Mouse (Mus musculus): ENCODE data around the gene Blvrb. TPM values are rescaled to one million over a fixed set of nuclear protein-coding genes. Genes with fewer than 3 reads are reported as not detected.
A peak's percentile ranks its signal among the peaks of the same experiment; 100 is the strongest.

The Blvrb gene
- 10 to 100 TPM; 29.9 to 31.7 TPM for total RNA-seq (2021)
- polyA plus RNA-seq (2012; rRNA removed), result 41.7 and 46.2 TPM in 2 replicates
- long read RNA-seq, transcript Blvrb-201 (5 exons, 1,028 nt), result major isoform, 20 of 24 reads
- long read RNA-seq, partial matches to known transcripts, result 3 of 24 reads
- long read RNA-seq, other reads (novel, unspliced or antisense), result 1 of 24 reads

DNA sequence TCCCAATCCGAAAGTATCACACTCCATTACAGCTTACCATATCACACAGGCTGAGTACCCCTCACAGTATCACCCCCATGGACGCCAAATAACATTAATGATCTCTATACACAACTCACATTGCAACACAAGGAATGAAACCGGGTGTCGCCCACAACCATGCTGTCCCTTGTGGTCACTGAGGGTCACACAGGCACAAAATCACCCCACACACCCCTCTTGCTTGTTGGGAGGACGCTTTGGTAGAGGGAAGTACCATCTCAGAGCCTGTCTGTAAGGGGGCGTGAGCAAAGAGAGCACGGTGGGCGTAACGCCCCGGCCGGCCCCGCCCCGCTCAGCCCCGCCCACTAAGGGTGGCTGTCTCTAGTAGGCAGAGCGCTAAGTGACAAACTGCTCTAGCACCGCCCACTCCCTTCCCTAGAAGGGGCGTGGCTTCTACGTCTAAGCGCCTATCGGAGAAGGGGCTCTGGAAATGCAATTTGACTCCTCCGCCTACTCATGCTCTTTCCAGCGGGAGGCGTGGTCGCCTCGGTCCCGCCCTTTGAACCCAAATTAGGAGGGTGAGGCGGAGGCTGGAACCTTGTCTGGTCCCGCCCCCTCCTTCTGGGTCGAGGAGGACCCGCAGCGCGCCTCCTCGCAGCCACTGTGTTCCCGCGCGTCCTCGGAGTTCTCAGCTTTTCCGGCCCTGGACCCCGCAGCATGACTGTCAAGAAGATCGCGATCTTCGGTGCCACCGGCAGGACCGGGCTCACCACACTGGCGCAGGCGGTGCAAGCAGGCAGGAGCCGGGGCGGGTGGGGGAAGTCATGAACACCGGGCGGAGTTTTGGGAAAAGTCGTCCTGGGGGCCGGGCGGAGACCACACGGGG, at the start of gene Blvrb, which contains the start of gene Sptbn4:
Gene Blvrb, plus strand, starts transcription at position 560 of the 868 bp plus-strand sequence.
Gene Sptbn4, minus strand, starts transcription at position 268 of the 868 bp plus-strand sequence.
- TF ChIP-seq POLR2A (IDR thresholded peaks at IDR 0.05; ENCODE audit: insufficient read depth, low read depth, low read length) (peak; percentile 85), EP300 (IDR thresholded peaks at IDR 0.05; ENCODE audit: insufficient read depth, low read depth, low read length) (peak; percentile 15; the same call in 1 of the 2 replicates), CTCF (IDR thresholded peaks at IDR 0.05) (peak; percentile 61)
- H3K4me1 ChIP-seq (ENCODE audit: control insufficient read depth, insufficient read depth, low read length), result peaks cover 9% of the 10 kb centered on the region
- H3K36me3 ChIP-seq (ENCODE audit: control insufficient read depth, insufficient read depth, low read length), result no peaks in the 10 kb centered on the region
- H3K27ac ChIP-seq, result peak within 1 kb of the TSS; percentile 69
- H3K79me2 ChIP-seq (replicated peaks; ENCODE audit: control insufficient read depth, insufficient read depth, low read length), result no peaks in the 10 kb centered on the region
- H3K27me3 ChIP-seq (ENCODE audit: control insufficient read depth, insufficient read depth, low read length), result no peaks in the 10 kb centered on the region; the same call in 1 of the 2 replicates
- DNase-seq, result peak; percentile 97 to 99
- peak within 1 kb of the TSS; percentile 76 for H3K9ac ChIP-seq (ENCODE audit: low read depth, low read length)
- intact Hi-C loops (cut with DNase I), result loop anchor here (1.0 to 5.0 kb wide), 5 partner anchors 25 to 111 kb away; partner anchors contain the start of genes Gm20479, Ltbp4 and Shkbp1
- WGBS, result 1% methylated on average over 54 of the region's 54 CpGs
- H3K4me3 ChIP-seq, result peak within 1 kb of the TSS; percentile 74

DNA sequence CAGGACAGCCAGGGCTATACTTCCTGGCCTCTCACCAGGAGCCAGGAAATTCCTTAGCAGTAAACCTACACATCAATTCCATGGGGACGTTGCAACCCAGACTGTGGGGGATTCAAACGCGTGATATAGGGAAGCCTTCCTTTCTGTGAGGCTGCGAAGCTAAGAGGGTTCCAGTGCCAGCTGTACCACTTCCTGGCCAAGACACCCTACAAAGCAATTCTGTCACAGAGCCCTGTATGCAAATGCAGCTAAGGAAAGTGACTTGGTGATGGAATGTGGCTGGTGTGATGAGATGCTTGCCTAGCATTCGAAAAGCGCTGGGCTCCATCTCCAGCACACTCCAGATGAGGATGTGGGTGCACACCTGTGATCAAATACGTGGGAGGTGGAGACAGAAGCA, 47.2 kb upstream of the Blvrb start:
- H3K27me3 ChIP-seq (ENCODE audit: control insufficient read depth, insufficient read depth, low read length), result peaks cover 16% of the 10 kb centered on the region
- no peak for DNase-seq

DNA sequence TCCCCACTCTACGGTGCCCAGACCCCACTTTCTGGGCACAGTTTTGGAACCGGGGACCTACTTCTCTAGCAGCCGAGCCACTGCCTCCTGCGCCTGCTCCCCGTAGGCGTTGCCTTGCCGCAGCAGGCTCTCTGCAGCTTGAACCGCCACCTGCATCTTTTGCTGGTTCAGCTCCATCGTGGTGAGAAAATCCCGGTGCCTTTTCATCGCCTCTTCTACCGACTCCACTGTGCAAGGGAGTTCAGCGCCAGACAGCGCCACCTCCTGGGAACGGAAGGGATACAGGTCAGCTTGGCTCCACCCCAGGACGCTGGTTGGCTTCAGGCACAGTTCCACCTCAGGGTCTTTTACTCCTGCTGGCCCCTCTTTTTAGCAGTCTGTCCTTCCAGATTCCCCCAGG, 45.1 kb upstream of the Blvrb start:
- peaks cover 9% of the 10 kb centered on the region; the same call in 1 of the 2 replicates for H3K27me3 ChIP-seq (ENCODE audit: control insufficient read depth, insufficient read depth, low read length)
- peak; percentile 32 to 66 for DNase-seq
- no peaks in the 10 kb centered on the region for H3K36me3 ChIP-seq (ENCODE audit: control insufficient read depth, insufficient read depth, low read length)
- intact Hi-C loops (cut with DNase I), result no loop called here
- H3K27ac ChIP-seq, result no peak overlapping the region
- H3K9ac ChIP-seq (ENCODE audit: low read depth, low read length), result no peak overlapping the region
- peak; percentile 75 for TF ChIP-seq CTCF (IDR thresholded peaks at IDR 0.05)
- TF ChIP-seq EP300 (IDR thresholded peaks at IDR 0.05; ENCODE audit: insufficient read depth, low read depth, low read length), result no peak
- no peak for TF ChIP-seq POLR2A (IDR thresholded peaks at IDR 0.05; ENCODE audit: insufficient read depth, low read depth, low read length)
- no peaks in the 10 kb centered on the region for H3K79me2 ChIP-seq (replicated peaks; ENCODE audit: control insufficient read depth, insufficient read depth, low read length)
- WGBS, result 10% methylated on average over 16 of the region's 16 CpGs
- H3K4me1 ChIP-seq (ENCODE audit: control insufficient read depth, insufficient read depth, low read length), result no peaks in the 10 kb centered on the region
- H3K4me3 ChIP-seq, result no peak overlapping the region

More for the DNA sequence above, 47.2 kb upstream of the Blvrb start:
- no peak overlapping the region for H3K9ac ChIP-seq (ENCODE audit: low read depth, low read length)
- intact Hi-C loops (cut with DNase I), result no loop called here
- no peaks in the 10 kb centered on the region for H3K4me1 ChIP-seq (ENCODE audit: control insufficient read depth, insufficient read depth, low read length)
- H3K79me2 ChIP-seq (replicated peaks; ENCODE audit: control insufficient read depth, insufficient read depth, low read length), result no peaks in the 10 kb centered on the region
- H3K27ac ChIP-seq, result no peak overlapping the region
- H3K36me3 ChIP-seq (ENCODE audit: control insufficient read depth, insufficient read depth, low read length), result no peaks in the 10 kb centered on the region
- TF ChIP-seq EP300 (IDR thresholded peaks at IDR 0.05; ENCODE audit: insufficient read depth, low read depth, low read length) (no peak), CTCF (IDR thresholded peaks at IDR 0.05) (no peak), POLR2A (IDR thresholded peaks at IDR 0.05; ENCODE audit: insufficient read depth, low read depth, low read length) (no peak)
- 59% methylated on average over 7 of the region's 7 CpGs for WGBS
- no peak overlapping the region for H3K4me3 ChIP-seq

DNA sequence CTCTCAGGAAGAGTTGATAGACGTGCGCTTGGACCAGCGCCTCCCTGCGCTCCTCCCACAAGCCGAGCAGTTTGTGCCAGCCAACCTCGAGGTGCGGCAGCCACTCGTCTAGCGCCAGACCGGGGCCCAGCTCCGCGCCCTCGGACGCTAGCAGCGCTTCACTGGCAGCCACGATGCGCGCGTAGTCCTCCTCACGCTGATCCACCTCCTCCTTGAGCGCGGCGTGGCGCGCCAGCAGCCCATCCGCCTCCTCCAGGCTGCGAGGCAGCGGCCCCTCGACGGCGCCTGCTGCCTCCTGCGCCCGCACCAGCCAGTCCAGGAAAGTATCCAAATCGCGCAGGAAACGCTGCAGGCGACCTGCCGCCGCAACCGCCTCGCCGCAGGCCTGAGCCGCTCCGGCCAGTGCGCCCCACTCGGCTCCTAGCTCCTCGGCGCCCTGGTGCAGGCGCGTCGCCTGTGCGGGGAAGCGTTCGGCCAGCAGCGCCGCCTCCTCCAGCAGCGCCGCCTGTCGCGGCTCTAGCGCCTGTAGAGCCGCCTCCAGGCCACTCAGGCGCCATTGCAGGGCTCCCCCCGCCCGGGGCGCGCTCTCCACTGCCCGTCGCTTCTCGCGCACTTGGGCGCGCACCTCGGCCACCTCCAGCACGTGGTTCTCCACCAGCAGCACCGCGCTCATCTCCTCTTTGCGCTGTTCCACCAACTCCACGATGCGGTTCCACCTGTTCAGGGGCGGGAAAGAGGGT, 43.4 kb upstream of the Blvrb start:
- Histone ChIP-seq H3K4me3 (no peak overlapping the region), H3K4me1 (ENCODE audit: control insufficient read depth, insufficient read depth, low read length) (no peaks in the 10 kb centered on the region), H3K27ac (no peak overlapping the region), H3K27me3 (ENCODE audit: control insufficient read depth, insufficient read depth, low read length) (peaks cover 9% of the 10 kb centered on the region; the same call in 1 of the 2 replicates), H3K9ac (ENCODE audit: low read depth, low read length) (no peak overlapping the region), H3K79me2 (replicated peaks; ENCODE audit: control insufficient read depth, insufficient read depth, low read length) (no peaks in the 10 kb centered on the region), H3K36me3 (ENCODE audit: control insufficient read depth, insufficient read depth, low read length) (no peaks in the 10 kb centered on the region)
- WGBS, result 6% methylated on average over 81 of the region's 81 CpGs
- peak in 1 of 2 experiments; percentile 3 for DNase-seq
- intact Hi-C loops (cut with DNase I), result no loop called here
- TF ChIP-seq POLR2A (IDR thresholded peaks at IDR 0.05; ENCODE audit: insufficient read depth, low read depth, low read length) (no peak), EP300 (IDR thresholded peaks at IDR 0.05; ENCODE audit: insufficient read depth, low read depth, low read length) (no peak), CTCF (IDR thresholded peaks at IDR 0.05) (no peak)

DNA sequence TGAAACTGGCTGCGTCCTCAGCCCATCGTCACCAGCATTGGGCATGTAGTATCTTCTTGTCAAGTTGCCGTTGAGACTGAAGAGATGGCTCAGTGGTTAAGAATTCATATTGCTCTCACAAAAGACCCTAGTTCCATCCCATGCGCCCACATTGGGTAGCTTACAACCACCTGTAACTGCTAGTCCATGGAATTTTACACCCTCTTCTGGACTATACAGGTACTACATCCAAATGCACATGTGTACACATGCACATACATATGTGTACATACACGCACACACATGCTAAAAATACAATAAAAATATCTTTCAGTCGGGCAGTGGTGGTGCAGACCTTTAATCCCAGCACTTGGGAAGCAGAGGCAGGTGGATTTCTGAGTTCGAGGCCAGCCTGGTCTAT, 41.3 kb upstream of the Blvrb start:
- Histone ChIP-seq H3K27ac (no peak overlapping the region), H3K4me3 (no peak overlapping the region), H3K36me3 (ENCODE audit: control insufficient read depth, insufficient read depth, low read length) (no peaks in the 10 kb centered on the region), H3K9ac (ENCODE audit: low read depth, low read length) (no peak overlapping the region), H3K4me1 (ENCODE audit: control insufficient read depth, insufficient read depth, low read length) (no peaks in the 10 kb centered on the region), H3K79me2 (replicated peaks; ENCODE audit: control insufficient read depth, insufficient read depth, low read length) (no peaks in the 10 kb centered on the region), H3K27me3 (ENCODE audit: control insufficient read depth, insufficient read depth, low read length) (peaks cover 9% of the 10 kb centered on the region; the same call in 1 of the 2 replicates)
- WGBS, result 81% methylated on average over 7 of the region's 7 CpGs
- DNase-seq, result no peak
- peak; percentile 37 for TF ChIP-seq CTCF (IDR thresholded peaks at IDR 0.05)
- TF ChIP-seq EP300 (IDR thresholded peaks at IDR 0.05; ENCODE audit: insufficient read depth, low read depth, low read length), result no peak
- intact Hi-C loops (cut with DNase I), result loop anchor here (5.0 kb wide), 2 partner anchors 41 to 121 kb away; partner anchors contain the start of genes Blvrb and Sptbn4

Data from heart, adult 2 months (tissue).